Mouse (Mus musculus): ENCODE data around the gene Carmil1. TPM values are rescaled to one million over a fixed set of nuclear protein-coding genes. Genes with fewer than 3 reads are reported as not detected.

The Carmil1 gene
- total and polyA plus RNA-seq, 2 experiments = 2.9 to 7.7 TPM

GRCm38 (mm10) chr13:24050330-24050729 is 230.3 kb downstream of the Carmil1 start:
- Histone ChIP-seq H3K9ac (ENCODE audit: low read depth, low read length) (no peak overlapping the region), H3K79me2 (ENCODE audit: control insufficient read depth, insufficient read depth, low read length) (no peaks in the 10 kb centered on the region), H3K27ac (replicated peaks; ENCODE audit: insufficient read depth, low read depth, low read length) (no peak overlapping the region), H3K4me1 (ENCODE audit: control insufficient read depth, insufficient read depth, low read length) (no peaks in the 10 kb centered on the region; the same call in 1 of the 2 replicates), H3K4me3 (ENCODE audit: insufficient read depth, low read depth, low read length) (no peak overlapping the region), H3K36me3 (ENCODE audit: control insufficient read depth, insufficient read depth, low read length) (peaks cover 2% of the 10 kb centered on the region; the same call in 1 of the 2 replicates), H3K27me3 (ENCODE audit: control insufficient read depth, insufficient read depth, low read length) (no peaks in the 10 kb centered on the region)
- no peak for DNase-seq (ENCODE audit: extremely low read depth, low read depth, low spot score)
- 94% methylated on average over 5 of the region's 5 CpGs for WGBS
- TF ChIP-seq CTCF (IDR thresholded peaks at IDR 0.05; ENCODE audit: low read depth, low read length) (no peak), POLR2A (IDR thresholded peaks at IDR 0.05; ENCODE audit: extremely low read depth, insufficient read depth, low read length) (no peak)

GRCm38 (mm10) chr13:24049267-24050034 is 231.1 kb downstream of the Carmil1 start:
- Histone ChIP-seq H3K36me3 (ENCODE audit: control insufficient read depth, insufficient read depth, low read length) (peaks cover 4% of the 10 kb centered on the region), H3K4me1 (ENCODE audit: control insufficient read depth, insufficient read depth, low read length) (no peaks in the 10 kb centered on the region; the same call in 1 of the 2 replicates), H3K9ac (ENCODE audit: low read depth, low read length) (no peak overlapping the region), H3K4me3 (ENCODE audit: insufficient read depth, low read depth, low read length) (no peak overlapping the region), H3K79me2 (ENCODE audit: control insufficient read depth, insufficient read depth, low read length) (no peaks in the 10 kb centered on the region), H3K27me3 (ENCODE audit: control insufficient read depth, insufficient read depth, low read length) (no peaks in the 10 kb centered on the region), H3K27ac (replicated peaks; ENCODE audit: insufficient read depth, low read depth, low read length) (no peak overlapping the region)
- no peak for TF ChIP-seq CTCF (IDR thresholded peaks at IDR 0.05; ENCODE audit: low read depth, low read length)
- TF ChIP-seq POLR2A (IDR thresholded peaks at IDR 0.05; ENCODE audit: extremely low read depth, insufficient read depth, low read length) = no peak
- peak; percentile 77 for DNase-seq (ENCODE audit: extremely low read depth, low read depth, low spot score)
- WGBS = 82% methylated on average over 9 of the region's 9 CpGs

- no peak overlapping the region for H3K4me3 ChIP-seq (ENCODE audit: insufficient read depth, low read depth, low read length)
- no peaks in the 10 kb centered on the region for H3K27me3 ChIP-seq (ENCODE audit: control insufficient read depth, insufficient read depth, low read length)
- H3K79me2 ChIP-seq (ENCODE audit: control insufficient read depth, insufficient read depth, low read length) = no peaks in the 10 kb centered on the region
- no peaks in the 10 kb centered on the region; the same call in 1 of the 2 replicates for H3K4me1 ChIP-seq (ENCODE audit: control insufficient read depth, insufficient read depth, low read length)
- H3K27ac ChIP-seq (replicated peaks; ENCODE audit: insufficient read depth, low read depth, low read length) = no peak overlapping the region
- 98% methylated on average over 6 of the region's 6 CpGs for WGBS
- peaks cover 6% of the 10 kb centered on the region for H3K36me3 ChIP-seq (ENCODE audit: control insufficient read depth, insufficient read depth, low read length)
- no peak for DNase-seq (ENCODE audit: extremely low read depth, low read depth, low spot score)
- no peak for TF ChIP-seq CTCF (IDR thresholded peaks at IDR 0.05; ENCODE audit: low read depth, low read length)
- TF ChIP-seq POLR2A (IDR thresholded peaks at IDR 0.05; ENCODE audit: extremely low read depth, insufficient read depth, low read length) = no peak
- no peak overlapping the region for H3K9ac ChIP-seq (ENCODE audit: low read depth, low read length)
Observed at GRCm38 (mm10) chr13:24048611-24049010, 232.0 kb downstream of the Carmil1 start.

- Histone ChIP-seq H3K4me3 (ENCODE audit: insufficient read depth, low read depth, low read length) (no peak overlapping the region), H3K27me3 (ENCODE audit: control insufficient read depth, insufficient read depth, low read length) (no peaks in the 10 kb centered on the region), H3K36me3 (ENCODE audit: control insufficient read depth, insufficient read depth, low read length) (peaks cover 20% of the 10 kb centered on the region), H3K79me2 (ENCODE audit: control insufficient read depth, insufficient read depth, low read length) (no peaks in the 10 kb centered on the region), H3K27ac (replicated peaks; ENCODE audit: insufficient read depth, low read depth, low read length) (no peak overlapping the region), H3K9ac (ENCODE audit: low read depth, low read length) (no peak overlapping the region), H3K4me1 (ENCODE audit: control insufficient read depth, insufficient read depth, low read length) (no peaks in the 10 kb centered on the region; the same call in 1 of the 2 replicates)
- no peak for DNase-seq (ENCODE audit: extremely low read depth, low read depth, low spot score)
- WGBS = 92% methylated on average over 3 of the region's 3 CpGs
- TF ChIP-seq POLR2A (IDR thresholded peaks at IDR 0.05; ENCODE audit: extremely low read depth, insufficient read depth, low read length) = no peak
- TF ChIP-seq CTCF (IDR thresholded peaks at IDR 0.05; ENCODE audit: low read depth, low read length) = no peak
Observed at GRCm38 (mm10) chr13:24045271-24045670, 235.3 kb downstream of the Carmil1 start.

- DNase-seq (ENCODE audit: extremely low read depth, low read depth, low spot score) = no peak
- Histone ChIP-seq H3K9ac (ENCODE audit: low read depth, low read length) (no peak overlapping the region), H3K36me3 (ENCODE audit: control insufficient read depth, insufficient read depth, low read length) (peaks cover 32% of the 10 kb centered on the region), H3K27ac (replicated peaks; ENCODE audit: insufficient read depth, low read depth, low read length) (no peak overlapping the region), H3K4me1 (ENCODE audit: control insufficient read depth, insufficient read depth, low read length) (no peaks in the 10 kb centered on the region), H3K79me2 (ENCODE audit: control insufficient read depth, insufficient read depth, low read length) (no peaks in the 10 kb centered on the region), H3K27me3 (ENCODE audit: control insufficient read depth, insufficient read depth, low read length) (no peaks in the 10 kb centered on the region), H3K4me3 (ENCODE audit: insufficient read depth, low read depth, low read length) (no peak overlapping the region)
- TF ChIP-seq CTCF (IDR thresholded peaks at IDR 0.05; ENCODE audit: low read depth, low read length) (no peak), POLR2A (IDR thresholded peaks at IDR 0.05; ENCODE audit: extremely low read depth, insufficient read depth, low read length) (no peak)
- WGBS = 93% methylated on average over 7 of the region's 7 CpGs
Observed at GRCm38 (mm10) chr13:24040221-24040620, 240.4 kb downstream of the Carmil1 start.

GRCm38 (mm10) chr13:24037502-24037901 is 243.1 kb downstream of the Carmil1 start:
- H3K79me2 ChIP-seq (ENCODE audit: control insufficient read depth, insufficient read depth, low read length) = no peaks in the 10 kb centered on the region
- no peak overlapping the region for H3K4me3 ChIP-seq (ENCODE audit: insufficient read depth, low read depth, low read length)
- H3K27me3 ChIP-seq (ENCODE audit: control insufficient read depth, insufficient read depth, low read length) = no peaks in the 10 kb centered on the region
- H3K36me3 ChIP-seq (ENCODE audit: control insufficient read depth, insufficient read depth, low read length) = peaks cover 18% of the 10 kb centered on the region
- H3K9ac ChIP-seq (ENCODE audit: low read depth, low read length) = no peak overlapping the region
- H3K4me1 ChIP-seq (ENCODE audit: control insufficient read depth, insufficient read depth, low read length) = no peaks in the 10 kb centered on the region
- WGBS = 69% methylated on average over 3 of the region's 3 CpGs
- no peak for DNase-seq (ENCODE audit: extremely low read depth, low read depth, low spot score)
- no peak for TF ChIP-seq POLR2A (IDR thresholded peaks at IDR 0.05; ENCODE audit: extremely low read depth, insufficient read depth, low read length)
- no peak for TF ChIP-seq CTCF (IDR thresholded peaks at IDR 0.05; ENCODE audit: low read depth, low read length)
- no peak overlapping the region for H3K27ac ChIP-seq (replicated peaks; ENCODE audit: insufficient read depth, low read depth, low read length)

Measured in liver, adult 2 months (tissue).